10 mouse cellular contexts compared by ENCODE assay signal in genomic region chr4:117608265-117608664, GRCm38 (mm10). TPM values are rescaled to one million over a fixed set of nuclear protein-coding genes. Genes with fewer than 3 reads are reported as not detected.
A peak's percentile ranks its signal among the peaks of the same experiment; 100 is the strongest.
DNase-seq lines count a peak whose midpoint lies in the region; ATAC-seq and TF ChIP-seq lines count a peak whose summit lies in the region.
"Had no signal": no experiment of that assay in that cellular context is flagged by ENCODE, and none has a peak within 500 bp of the region (broad histone marks: within the 10 kb centered on the region; RNA-seq: fewer than 3 reads in every experiment).

No protein-coding gene starts in this region.

- WGBS in intestine, embryonic 15.5 days, result 63% methylated on average over 9 of the region's 9 CpGs
- 77% methylated on average over 9 of the region's 9 CpGs for WGBS in intestine, postnatal 0 days

- H3K4me3 ChIP-seq in intestine, embryonic 15.5 days (replicated peaks), result no peak overlapping the region
- H3K4me3 ChIP-seq in intestine, postnatal 0 days (ENCODE audit: low read depth, low read length), result no peak overlapping the region

- ATAC-seq in intestine, embryonic 15.5 days, result 0 out of 2 replicates have a peak, but pooled peaks have one; percentile 15
- no peak for ATAC-seq in intestine, postnatal 0 days
- ATAC-seq in megakaryocyte, adult 5-6 weeks (ENCODE audit: poor library complexity, severe bottlenecking), result no peak

- 0 out of 2 replicates have a peak overlapping the region, but pooled peaks have one; percentile 11 for H3K27ac ChIP-seq in intestine, embryonic 15.5 days
- no peak overlapping the region for H3K27ac ChIP-seq in intestine, postnatal 0 days (ENCODE audit: low read depth, low read length)
- H3K27ac ChIP-seq: liver, embryonic 14.5 days had no signal

- intact Hi-C loops in heart, postnatal 36 days (cut with DNase I), result no loop called here

- no peak for TF ChIP-seq CTCF in intestine, postnatal 0 days (IDR thresholded peaks at IDR 0.05; ENCODE audit: low read depth)

- 0 out of 2 replicates have a peak, but pooled peaks cover 2% of the 10 kb centered on the region for H3K36me3 ChIP-seq in intestine, embryonic 15.5 days
- H3K36me3 ChIP-seq in intestine, postnatal 0 days (ENCODE audit: control insufficient read depth, insufficient read depth), result peaks cover 32% of the 10 kb centered on the region

- H3K9ac ChIP-seq in intestine, embryonic 15.5 days, result no peak overlapping the region
- H3K9ac ChIP-seq in intestine, postnatal 0 days (ENCODE audit: low read depth, low read length), result no peak overlapping the region
- H3K9ac ChIP-seq: liver, embryonic 14.5 days had no signal

- H3K4me2 ChIP-seq in intestine, embryonic 15.5 days (replicated peaks), result no peak overlapping the region
- H3K4me2 ChIP-seq in intestine, postnatal 0 days (replicated peaks; ENCODE audit: low read depth), result no peak overlapping the region

- H3K9me3 ChIP-seq in intestine, embryonic 15.5 days, result no peaks in the 10 kb centered on the region
- H3K9me3 ChIP-seq in intestine, postnatal 0 days (ENCODE audit: control insufficient read depth), result no peaks in the 10 kb centered on the region

- no peaks in the 10 kb centered on the region for H3K27me3 ChIP-seq in intestine, embryonic 15.5 days (replicated peaks)
- H3K27me3 ChIP-seq in intestine, postnatal 0 days (replicated peaks; ENCODE audit: control insufficient read depth, insufficient read depth, low read length), result no peaks in the 10 kb centered on the region

- DNase-seq in adipocyte (ENCODE audit: low spot score), result peak; percentile 34
- DNase-seq in cerebellum, adult 18-20 months, result peak; percentile 34 to 37
- peak; percentile 10 to 24 for DNase-seq in heart, postnatal 36 days
- DNase-seq in urinary bladder, adult 2 months (ENCODE audit: low spot score), result no peak
- no peak for DNase-seq in lung, postnatal 10 days
- DNase-seq: kidney, adult 2 months had no signal

- H3K4me1 ChIP-seq in intestine, embryonic 15.5 days (replicated peaks), result no peaks in the 10 kb centered on the region
- no peaks in the 10 kb centered on the region for H3K4me1 ChIP-seq in intestine, postnatal 0 days (replicated peaks; ENCODE audit: control insufficient read depth, insufficient read depth, low read length)

RNA-seq across cellular contexts. Expression of gene Eri3, which starts 58.1 kb away (rescaled TPM):
- 95.5 and 102 TPM in 2 replicates for polyA plus RNA-seq in intestine, embryonic 15.5 days (2015; fragmentation: Nextera tagmentation; extraction: Ambion mirVana)
- 46.3 and 54.7 TPM in 2 replicates for polyA plus RNA-seq in intestine, postnatal 0 days (2015; fragmentation: Nextera tagmentation; extraction: Ambion mirVana)
- total RNA-seq in heart, postnatal 36 days (2021), result 10 to 100 TPM; 89.9 to 91.4 TPM
- 36.8 and 39.7 TPM in 2 replicates for total RNA-seq in megakaryocyte, adult 5-6 weeks (2015)
- total RNA-seq in megakaryocyte, adult 5-6 weeks (2017), result 12.9 and 13.3 TPM in 2 replicates
- 83.5 and 95.4 TPM in 2 replicates for polyA plus RNA-seq in urinary bladder, adult 2 months (2012; rRNA removed)

Comparison
In these comparisons a context has a peak if more than half of its experiments do, and no peak if none do; other contexts are left out.
1. DNase-seq: peak in adipocyte (single experiment), cerebellum, adult 18-20 months (2 of 2) and heart, postnatal 36 days (2 of 2); none in urinary bladder, adult 2 months (single experiment) and lung, postnatal 10 days (single experiment).